Mouse (Mus musculus): ENCODE results near the gene Gm10837.

GRCm38 (mm10) chr14:122461500-122461899 lies 28.9 kb upstream of the Gm10837 start:
- TF ChIP-seq EP300 (optimal IDR thresholded peaks at IDR 0.05) (no peak), CTCF (IDR thresholded peaks at IDR 0.05; ENCODE audit: low read depth) (no peak)
